Mouse (Mus musculus): ENCODE data around the gene Kcna10. TPM values are rescaled to one million over a fixed set of nuclear protein-coding genes. Genes with fewer than 3 reads are reported as not detected.

Kcna10 gene
- polyA plus RNA-seq, 1 experiment from 2014 or later, result not detected

DNA sequence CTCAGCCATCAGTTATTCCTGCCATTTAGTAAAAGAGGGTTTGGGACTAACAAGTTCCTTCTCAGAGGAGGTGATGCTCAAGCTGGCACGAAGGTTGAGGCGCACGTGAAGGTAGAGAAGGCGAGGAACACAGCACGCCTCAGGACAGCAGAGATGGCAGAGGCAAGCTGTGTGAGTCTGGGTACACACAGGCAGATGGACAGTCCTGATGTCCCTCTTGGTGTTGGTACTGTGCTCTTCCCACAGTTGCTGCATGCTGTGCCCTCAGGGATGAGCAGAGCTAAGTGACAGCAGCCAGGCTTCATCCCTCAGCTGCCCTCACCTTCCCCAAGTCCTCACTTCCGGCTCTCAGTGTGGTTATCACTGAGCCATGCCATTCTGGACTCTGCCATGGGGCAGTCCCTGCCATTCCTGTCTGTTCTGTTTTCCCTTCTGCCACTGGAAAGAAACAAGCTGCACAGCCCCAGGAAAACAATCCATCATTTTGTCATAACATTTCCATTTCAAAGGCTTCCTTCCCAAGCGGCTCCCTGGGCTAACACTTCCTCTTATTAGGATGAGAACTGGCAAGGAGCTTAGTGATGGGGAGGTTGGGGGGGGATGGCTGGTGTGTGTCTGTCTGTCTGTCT, 24.9 kb downstream of the Kcna10 start:
- ATAC-seq (replicated peaks; ENCODE audit: extremely low read depth, insufficient read depth, low FRiP score), result no peak
- WGBS, result 63% methylated on average over 7 of the region's 7 CpGs
- H3K9me3 ChIP-seq (replicated peaks; ENCODE audit: control insufficient read depth, low read length), result no peaks in the 10 kb centered on the region

DNA sequence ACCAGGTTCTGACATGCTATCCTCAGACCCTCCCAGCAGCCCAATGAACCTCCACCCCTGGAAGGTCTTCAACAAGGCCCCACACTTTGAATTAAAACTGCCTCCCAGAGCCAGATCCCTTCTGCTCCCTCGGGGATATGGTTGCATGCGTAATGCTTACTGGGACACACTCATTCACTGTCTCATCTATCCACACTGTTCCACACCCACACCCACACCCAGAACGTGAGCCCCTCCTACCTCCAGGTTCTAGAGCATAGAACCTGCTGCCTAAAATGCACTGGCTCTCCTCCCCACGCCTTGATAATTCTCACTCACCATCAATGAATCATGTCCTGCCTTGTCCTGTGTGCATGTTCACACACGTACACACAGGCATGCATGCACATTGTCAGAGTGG, 31.8 kb downstream of the Kcna10 start:
- 71% methylated on average over 5 of the region's 5 CpGs for WGBS
- H3K4me3 ChIP-seq (ENCODE audit: low read length), result no peak overlapping the region
- H3K4me2 ChIP-seq (ENCODE audit: low read depth, low read length), result no peak overlapping the region
- H3K9me3 ChIP-seq (replicated peaks; ENCODE audit: control insufficient read depth, low read length), result no peaks in the 10 kb centered on the region
- no peak for ATAC-seq (replicated peaks; ENCODE audit: extremely low read depth, insufficient read depth, low FRiP score)
- H3K36me3 ChIP-seq (ENCODE audit: control insufficient read depth, insufficient read depth), result no peaks in the 10 kb centered on the region
- H3K27ac ChIP-seq (ENCODE audit: low read length), result no peak overlapping the region
- H3K4me1 ChIP-seq (ENCODE audit: control insufficient read depth, insufficient read depth, low read length), result no peaks in the 10 kb centered on the region
- no peak overlapping the region for H3K9ac ChIP-seq (ENCODE audit: low read length)
- peaks cover 6% of the 10 kb centered on the region; the same call in 1 of the 2 replicates for H3K27me3 ChIP-seq (ENCODE audit: control insufficient read depth, insufficient read depth, low read length)

More for the DNA sequence above, 24.9 kb downstream of the Kcna10 start:
- Histone ChIP-seq H3K4me3 (ENCODE audit: low read length) (no peak overlapping the region), H3K9ac (ENCODE audit: low read length) (no peak overlapping the region), H3K36me3 (ENCODE audit: control insufficient read depth, insufficient read depth) (no peaks in the 10 kb centered on the region), H3K27ac (ENCODE audit: low read length) (no peak overlapping the region), H3K4me1 (ENCODE audit: control insufficient read depth, insufficient read depth, low read length) (no peaks in the 10 kb centered on the region), H3K4me2 (ENCODE audit: low read depth, low read length) (no peak overlapping the region), H3K27me3 (ENCODE audit: control insufficient read depth, insufficient read depth, low read length) (no peaks in the 10 kb centered on the region)

DNA sequence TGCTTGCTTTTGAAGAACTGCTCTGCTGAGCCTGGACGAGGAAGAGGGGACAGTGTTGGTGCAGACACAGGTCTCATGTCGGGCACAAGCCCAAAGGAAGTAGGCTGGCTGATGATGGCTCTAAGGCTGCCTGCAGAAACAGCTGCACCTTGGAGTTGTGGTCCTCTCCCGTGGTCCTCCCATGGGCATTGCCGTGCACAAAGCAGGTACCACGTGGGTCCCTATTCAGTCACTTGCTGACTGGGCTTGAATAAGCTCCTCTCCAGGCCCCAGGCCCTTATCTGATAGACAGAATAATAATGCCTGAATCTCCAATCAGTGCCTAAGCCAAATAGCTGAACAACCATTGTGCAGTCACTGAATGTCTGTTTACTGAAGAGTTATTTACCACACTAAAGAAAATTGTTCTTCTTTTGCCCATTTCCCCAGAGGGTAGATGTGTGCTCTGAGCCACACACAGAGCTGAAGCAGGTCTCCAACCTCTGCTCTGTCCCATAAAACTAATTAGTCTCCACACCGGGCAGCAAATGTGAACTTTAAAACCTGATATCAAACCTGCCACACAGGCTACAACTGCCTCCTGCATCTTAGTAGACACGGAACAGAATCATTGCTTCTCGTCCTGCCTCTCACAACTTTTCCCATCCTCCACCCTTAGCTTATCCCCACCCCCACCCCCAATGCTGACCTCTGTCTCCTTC, 33.7 kb downstream of the Kcna10 start:
- H3K4me2 ChIP-seq (ENCODE audit: low read depth, low read length), result no peak overlapping the region
- H3K27ac ChIP-seq (ENCODE audit: low read length), result no peak overlapping the region
- H3K36me3 ChIP-seq (ENCODE audit: control insufficient read depth, insufficient read depth), result no peaks in the 10 kb centered on the region
- H3K9me3 ChIP-seq (replicated peaks; ENCODE audit: control insufficient read depth, low read length), result no peaks in the 10 kb centered on the region
- 72% methylated on average over 8 of the region's 8 CpGs for WGBS
- no peak for ATAC-seq (replicated peaks; ENCODE audit: extremely low read depth, insufficient read depth, low FRiP score)
- H3K9ac ChIP-seq (ENCODE audit: low read length), result no peak overlapping the region
- H3K4me3 ChIP-seq (ENCODE audit: low read length), result no peak overlapping the region
- H3K4me1 ChIP-seq (ENCODE audit: control insufficient read depth, insufficient read depth, low read length), result no peaks in the 10 kb centered on the region
- H3K27me3 ChIP-seq (ENCODE audit: control insufficient read depth, insufficient read depth, low read length), result peaks cover 6% of the 10 kb centered on the region; the same call in 1 of the 2 replicates

DNA sequence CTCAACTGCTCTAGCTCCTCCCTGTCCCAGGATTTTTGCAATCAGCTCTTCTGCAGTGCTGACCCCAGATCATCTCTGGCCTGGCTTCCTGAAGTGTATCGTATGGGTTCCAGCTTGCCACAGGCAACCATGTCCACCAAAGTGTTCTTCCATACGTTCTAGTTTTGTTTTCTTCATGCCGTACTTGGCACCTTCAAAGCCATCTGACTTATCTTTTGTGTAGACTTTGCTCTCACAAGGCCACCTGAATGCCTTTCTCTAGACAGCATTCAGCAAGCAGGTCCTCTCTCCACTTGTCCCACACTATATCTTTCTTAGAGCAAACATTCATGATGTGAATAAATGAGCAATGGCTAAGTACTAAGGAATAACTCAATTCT, 34.2 kb downstream of the Kcna10 start:
- Histone ChIP-seq H3K9ac (ENCODE audit: low read length) (no peak overlapping the region), H3K4me1 (ENCODE audit: control insufficient read depth, insufficient read depth, low read length) (no peaks in the 10 kb centered on the region), H3K27me3 (ENCODE audit: control insufficient read depth, insufficient read depth, low read length) (peaks cover 6% of the 10 kb centered on the region; the same call in 1 of the 2 replicates), H3K4me3 (ENCODE audit: low read length) (no peak overlapping the region), H3K9me3 (replicated peaks; ENCODE audit: control insufficient read depth, low read length) (no peaks in the 10 kb centered on the region), H3K27ac (ENCODE audit: low read length) (no peak overlapping the region), H3K36me3 (ENCODE audit: control insufficient read depth, insufficient read depth) (no peaks in the 10 kb centered on the region), H3K4me2 (ENCODE audit: low read depth, low read length) (no peak overlapping the region)
- no peak for ATAC-seq (replicated peaks; ENCODE audit: extremely low read depth, insufficient read depth, low FRiP score)
- 79% methylated on average over 3 of the region's 3 CpGs for WGBS

DNA sequence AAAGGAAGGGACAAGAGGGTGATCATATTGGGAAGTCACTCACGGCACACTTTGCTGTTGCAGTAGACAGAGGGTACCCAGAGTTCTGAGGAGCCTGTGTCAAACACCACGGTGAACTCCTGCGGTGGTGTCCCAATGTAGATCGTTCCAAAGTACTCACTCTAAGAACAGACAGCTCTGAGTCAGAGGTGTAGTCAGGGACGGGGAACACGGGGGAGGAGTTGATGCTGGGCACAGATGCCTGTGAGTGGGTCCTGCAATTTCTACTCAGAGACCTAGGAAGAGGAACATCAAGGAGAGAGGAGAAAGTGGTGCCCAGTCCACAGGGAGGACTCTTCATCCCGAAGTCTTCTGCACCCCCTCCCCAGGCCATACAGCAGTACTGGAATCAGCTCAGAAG, 35.7 kb downstream of the Kcna10 start:
- no peak for ATAC-seq (replicated peaks; ENCODE audit: extremely low read depth, insufficient read depth, low FRiP score)
- 86% methylated on average over 7 of the region's 7 CpGs for WGBS
- no peak overlapping the region for H3K27ac ChIP-seq (ENCODE audit: low read length)

DNA sequence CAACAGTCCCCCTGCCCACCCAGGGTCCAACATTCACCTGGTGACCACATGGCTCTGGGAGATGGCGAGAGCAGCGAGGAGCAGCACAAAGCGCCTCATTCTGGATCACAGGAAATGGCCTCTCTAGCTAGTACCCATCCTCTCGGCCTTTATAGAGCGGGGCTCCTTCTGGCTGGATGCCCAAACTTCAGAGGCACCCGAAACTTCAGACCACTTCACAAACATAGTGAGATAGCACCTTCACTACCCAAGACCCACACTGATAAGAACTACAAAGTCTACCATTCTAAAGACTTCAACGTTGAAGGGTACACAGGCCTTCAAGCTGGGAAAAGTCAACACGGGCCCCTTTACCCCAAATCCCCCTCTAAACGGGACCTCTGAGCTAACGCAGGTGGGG, 38.8 kb downstream of the Kcna10 start, which contains the start of gene Cym:
TSS of gene Cym (minus strand) at position 125 of the 400 bp plus-strand sequence.
- H3K9me3 ChIP-seq (replicated peaks; ENCODE audit: control insufficient read depth, low read length), result no peaks in the 10 kb centered on the region; the same call in 1 of the 2 replicates

More for the DNA sequence above, 35.7 kb downstream of the Kcna10 start:
- H3K4me2 ChIP-seq (ENCODE audit: low read depth, low read length), result no peak overlapping the region
- H3K9ac ChIP-seq (ENCODE audit: low read length), result no peak overlapping the region
- peaks cover 6% of the 10 kb centered on the region; the same call in 1 of the 2 replicates for H3K27me3 ChIP-seq (ENCODE audit: control insufficient read depth, insufficient read depth, low read length)
- no peaks in the 10 kb centered on the region for H3K36me3 ChIP-seq (ENCODE audit: control insufficient read depth, insufficient read depth)
- H3K4me3 ChIP-seq (ENCODE audit: low read length), result no peak overlapping the region
- H3K9me3 ChIP-seq (replicated peaks; ENCODE audit: control insufficient read depth, low read length), result no peaks in the 10 kb centered on the region
- no peaks in the 10 kb centered on the region for H3K4me1 ChIP-seq (ENCODE audit: control insufficient read depth, insufficient read depth, low read length)

DNA sequence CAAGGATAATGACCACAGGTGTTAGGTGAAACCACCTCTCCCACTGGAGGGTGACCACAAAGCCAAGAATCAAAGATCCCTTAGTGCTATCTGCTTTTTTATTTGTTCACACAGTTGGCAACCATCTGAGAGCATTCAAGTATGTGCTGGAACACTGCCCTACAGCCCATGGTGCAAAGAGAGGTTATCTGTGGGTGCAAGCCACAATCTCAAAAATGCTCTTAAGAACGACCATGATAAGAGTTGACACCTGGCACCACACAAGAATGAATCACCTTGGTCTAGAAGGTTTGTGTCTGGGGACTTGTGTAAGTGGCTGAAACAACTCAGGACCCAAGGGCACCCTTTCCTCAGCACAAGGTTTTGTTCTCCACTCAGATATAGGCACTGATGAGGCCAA, 40.4 kb downstream of the Kcna10 start:
- peaks cover 4% of the 10 kb centered on the region; the same call in 1 of the 2 replicates for H3K27me3 ChIP-seq (ENCODE audit: control insufficient read depth, insufficient read depth, low read length)
- no peaks in the 10 kb centered on the region for H3K4me1 ChIP-seq (ENCODE audit: control insufficient read depth, insufficient read depth, low read length)
- H3K9me3 ChIP-seq (replicated peaks; ENCODE audit: control insufficient read depth, low read length), result no peaks in the 10 kb centered on the region; the same call in 1 of the 2 replicates
- no peak overlapping the region for H3K27ac ChIP-seq (ENCODE audit: low read length)
- H3K9ac ChIP-seq (ENCODE audit: low read length), result no peak overlapping the region
- H3K36me3 ChIP-seq (ENCODE audit: control insufficient read depth, insufficient read depth), result no peaks in the 10 kb centered on the region
- WGBS, result 18% methylated on average over 1 of the region's 1 CpGs
- no peak overlapping the region for H3K4me2 ChIP-seq (ENCODE audit: low read depth, low read length)
- no peak for ATAC-seq (replicated peaks; ENCODE audit: extremely low read depth, insufficient read depth, low FRiP score)
- no peak overlapping the region for H3K4me3 ChIP-seq (ENCODE audit: low read length)

More for the DNA sequence above, 38.8 kb downstream of the Kcna10 start, which contains the start of gene Cym:
- Histone ChIP-seq H3K4me2 (ENCODE audit: low read depth, low read length) (no peak within 1 kb of the TSS), H3K4me3 (ENCODE audit: low read length) (no peak within 1 kb of the TSS), H3K27ac (ENCODE audit: low read length) (no peak within 1 kb of the TSS), H3K9ac (ENCODE audit: low read length) (no peak within 1 kb of the TSS), H3K4me1 (ENCODE audit: control insufficient read depth, insufficient read depth, low read length) (no peaks in the 10 kb centered on the region), H3K36me3 (ENCODE audit: control insufficient read depth, insufficient read depth) (no peaks in the 10 kb centered on the region), H3K27me3 (ENCODE audit: control insufficient read depth, insufficient read depth, low read length) (peaks cover 4% of the 10 kb centered on the region; the same call in 1 of the 2 replicates)
- ATAC-seq (replicated peaks; ENCODE audit: extremely low read depth, insufficient read depth, low FRiP score), result no peak
- WGBS, result 76% methylated on average over 10 of the region's 10 CpGs

DNA sequence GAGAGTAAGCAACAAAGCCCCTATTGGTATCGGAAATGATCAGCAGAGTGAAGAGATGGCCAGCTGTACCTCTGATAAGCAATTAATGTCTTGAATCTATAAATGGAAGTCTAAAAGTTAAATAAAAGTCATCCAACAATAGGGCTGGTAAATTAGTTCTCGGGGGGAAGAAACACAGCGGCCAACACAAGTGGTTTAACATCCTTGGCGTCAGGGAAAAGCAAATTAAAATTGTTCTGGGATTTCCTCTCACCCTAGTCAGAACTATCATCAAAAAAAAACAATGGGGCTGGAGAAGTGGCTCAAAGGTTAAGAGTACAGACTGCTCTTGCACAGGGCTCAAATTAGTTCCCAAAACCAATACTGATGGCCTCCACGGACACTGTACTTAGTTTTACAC, 43.0 kb downstream of the Kcna10 start:
- H3K27ac ChIP-seq (ENCODE audit: low read length), result no peak overlapping the region
- no peak overlapping the region for H3K4me2 ChIP-seq (ENCODE audit: low read depth, low read length)
- H3K36me3 ChIP-seq (ENCODE audit: control insufficient read depth, insufficient read depth), result no peaks in the 10 kb centered on the region
- no peaks in the 10 kb centered on the region; the same call in 1 of the 2 replicates for H3K9me3 ChIP-seq (replicated peaks; ENCODE audit: control insufficient read depth, low read length)
- ATAC-seq (replicated peaks; ENCODE audit: extremely low read depth, insufficient read depth, low FRiP score), result no peak
- peaks cover 4% of the 10 kb centered on the region; the same call in 1 of the 2 replicates for H3K4me1 ChIP-seq (ENCODE audit: control insufficient read depth, insufficient read depth, low read length)
- 79% methylated on average over 5 of the region's 5 CpGs for WGBS
- H3K27me3 ChIP-seq (ENCODE audit: control insufficient read depth, insufficient read depth, low read length), result no peaks in the 10 kb centered on the region
- no peak overlapping the region for H3K9ac ChIP-seq (ENCODE audit: low read length)
- H3K4me3 ChIP-seq (ENCODE audit: low read length), result no peak overlapping the region

DNA sequence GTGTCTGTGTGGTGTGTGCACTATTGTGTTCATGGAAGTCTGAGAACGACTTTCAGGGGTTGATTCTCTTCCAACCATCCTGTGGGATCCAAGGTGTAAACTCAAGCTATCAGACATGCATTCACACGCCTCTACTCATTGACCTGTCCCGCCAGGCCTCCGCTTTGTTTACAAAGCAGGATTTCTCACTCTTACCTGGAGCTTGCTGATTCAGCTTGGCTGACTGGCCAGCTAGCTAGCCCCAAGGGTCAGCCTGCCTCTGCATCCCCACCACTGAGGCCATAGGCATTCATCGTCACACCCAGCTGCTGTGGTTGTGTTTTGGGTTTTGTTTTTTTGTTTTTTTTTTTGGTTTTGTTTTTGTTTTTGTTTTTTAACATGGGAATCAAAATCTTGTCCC, 46.4 kb downstream of the Kcna10 start:
- Histone ChIP-seq H3K27ac (ENCODE audit: low read length) (no peak overlapping the region), H3K27me3 (ENCODE audit: control insufficient read depth, insufficient read depth, low read length) (0 out of 2 replicates have a peak, but pooled peaks cover 2% of the 10 kb centered on the region), H3K36me3 (ENCODE audit: control insufficient read depth, insufficient read depth) (no peaks in the 10 kb centered on the region), H3K9me3 (replicated peaks; ENCODE audit: control insufficient read depth, low read length) (no peaks in the 10 kb centered on the region; the same call in 1 of the 2 replicates), H3K4me3 (ENCODE audit: low read length) (no peak overlapping the region), H3K4me2 (ENCODE audit: low read depth, low read length) (no peak overlapping the region), H3K9ac (ENCODE audit: low read length) (no peak overlapping the region), H3K4me1 (ENCODE audit: control insufficient read depth, insufficient read depth, low read length) (peaks cover 4% of the 10 kb centered on the region; the same call in 1 of the 2 replicates)
- 70% methylated on average over 5 of the region's 5 CpGs for WGBS
- no peak for ATAC-seq (replicated peaks; ENCODE audit: extremely low read depth, insufficient read depth, low FRiP score)
